Mouse (Mus musculus) bone marrow, adult 2 months (tissue): ENCODE results near the gene Lgals2. TPM values are rescaled to one million over a fixed set of nuclear protein-coding genes. Genes with fewer than 3 reads are reported as not detected.
A peak's percentile ranks its signal among the peaks of the same experiment; 100 is the strongest.

Experiments
- H3K27ac ChIP-seq: fragments of 200-500 bp; 2 replicates; pipeline ENCODE4 v1.5.1; 2012; ENCODE audit warnings: low read depth, mild to moderate bottlenecking, control low read depth, inconsistent platforms, low read length; ENCODE audit not compliant: control insufficient read depth, poor library complexity, insufficient read depth
- H3K4me1 ChIP-seq: fragments of 200-500 bp; 2 replicates; pipeline ENCODE4 v1.6.1; 2011; ENCODE audit warnings: low read length; ENCODE audit not compliant: control insufficient read depth, insufficient read depth
- H3K4me3 ChIP-seq: fragments of 200-500 bp; replicated peaks from 2 replicates; pipeline ENCODE3; 2011; ENCODE audit warnings: mild to moderate bottlenecking, low read depth, low read length, control low read depth; ENCODE audit not compliant: control insufficient read depth
- CTCF ChIP-seq: fragments of 200-500 bp; IDR thresholded peaks from 2 replicates; pipeline ENCODE4 v1.5.1; 2011; ENCODE audit warnings: low read length, control low read depth; ENCODE audit not compliant: control insufficient read depth, insufficient read depth
- POLR2A ChIP-seq: fragments of 200-500 bp; IDR thresholded peaks from 2 replicates; pipeline ENCODE4 v1.6.1; 2011; ENCODE audit warnings: low read depth, mild to moderate bottlenecking, control low read depth, low read length, borderline replicate concordance; ENCODE audit not compliant: control insufficient read depth
- WGBS: fragments of 180-500 bp; shearing (Covaris S2); methylation state at CpG from one replicate; pipeline ENCODE4 v1.1.7; 2018; 5-methylcytosine and 5-hydroxymethylcytosine counted together
- polyA plus RNA-seq: library from polyadenylated mRNA; stranded (reverse); fragments of >200 nt; gene quantifications from 2 replicates; pipeline ENCODE4 v1.2.4, GENCODE M21; 2011; ENCODE audit warnings: low replicate concordance; ENCODE audit not compliant: missing spikeins, insufficient read depth, insufficient read length

Gene Lgals2
- polyA plus RNA-seq, 1 experiment, result not detected

- no peak for TF ChIP-seq POLR2A
- no peak for TF ChIP-seq CTCF
- H3K4me1 ChIP-seq, result no peaks in the 10 kb centered on the region; the same call in 1 of the 2 replicates
- WGBS, result 0% methylated on average over 17 of the region's 17 CpGs
These were observed 22.6 kb upstream of the Lgals2 start for GRCm38 (mm10) chr15:78877810-78878390.

GRCm38 (mm10) chr15:78876991-78877809 lies 21.9 kb upstream of the Lgals2 start, which contains the start of gene Gga1:
Gene Gga1 (plus strand): TSS chr15:78877190.
- TF ChIP-seq POLR2A, result peak; percentile 53; the same call in 1 of the 2 replicates
- no peak; the same call in 1 of the 2 replicates for TF ChIP-seq CTCF
- Histone ChIP-seq H3K4me1 (no peaks in the 10 kb centered on the region; the same call in 1 of the 2 replicates), H3K27ac (peak within 1 kb of the TSS; percentile 98), H3K4me3 (peak within 1 kb of the TSS; percentile 56)
- under 1% methylated on average over 82 of the region's 95 CpGs for WGBS

More at GRCm38 (mm10) chr15:78877810-78878390, 22.6 kb upstream of the Lgals2 start:
- peak overlapping the region; percentile 56 for H3K4me3 ChIP-seq
- H3K27ac ChIP-seq, result peak overlapping the region; percentile 98

DNA sequence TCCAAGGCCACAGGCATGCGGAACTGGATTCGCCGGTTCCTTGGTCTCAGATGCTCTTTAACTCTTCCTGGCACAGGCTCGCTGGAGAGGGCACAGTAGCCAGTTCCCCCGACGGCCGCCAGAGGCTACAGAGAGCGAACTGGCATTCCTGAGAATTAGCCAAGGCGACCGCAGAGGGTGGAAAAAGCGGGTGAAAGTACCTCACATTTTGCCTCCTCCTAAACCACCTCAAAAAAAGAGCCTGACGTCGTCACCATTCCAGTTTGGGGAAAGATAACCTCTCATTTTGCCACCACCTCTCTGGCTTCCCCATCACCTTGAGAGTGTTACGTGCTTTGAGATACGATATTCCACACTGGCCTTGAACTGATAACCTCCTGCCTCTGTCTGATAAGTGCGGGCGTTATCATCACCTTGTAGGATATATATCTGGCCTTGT lies 20.9 kb upstream of the Lgals2 start:
- H3K4me3 ChIP-seq, result peak overlapping the region; percentile 56
- H3K4me1 ChIP-seq, result no peaks in the 10 kb centered on the region; the same call in 1 of the 2 replicates
- 1% methylated on average over 17 of the region's 17 CpGs for WGBS
- peak; percentile 55; the same call in 1 of the 2 replicates for TF ChIP-seq CTCF
- TF ChIP-seq POLR2A, result peak; percentile 25; the same call in 1 of the 2 replicates
- peak overlapping the region; percentile 98; the same call in 1 of the 2 replicates for H3K27ac ChIP-seq

GRCm38 (mm10) chr15:78875537-78875936 lies 20.2 kb upstream of the Lgals2 start:
- H3K4me3 ChIP-seq, result no peak overlapping the region
- no peaks in the 10 kb centered on the region; the same call in 1 of the 2 replicates for H3K4me1 ChIP-seq
- H3K27ac ChIP-seq, result no peak overlapping the region
- no peak for TF ChIP-seq POLR2A
- no peak for TF ChIP-seq CTCF
- 83% methylated on average over 5 of the region's 5 CpGs for WGBS

GRCm38 (mm10) chr15:78874989-78875388 lies 19.7 kb upstream of the Lgals2 start:
- Histone ChIP-seq H3K27ac (no peak overlapping the region), H3K4me1 (no peaks in the 10 kb centered on the region; the same call in 1 of the 2 replicates), H3K4me3 (no peak overlapping the region)
- TF ChIP-seq CTCF (no peak), POLR2A (no peak)
- 86% methylated on average over 8 of the region's 8 CpGs for WGBS

DNA sequence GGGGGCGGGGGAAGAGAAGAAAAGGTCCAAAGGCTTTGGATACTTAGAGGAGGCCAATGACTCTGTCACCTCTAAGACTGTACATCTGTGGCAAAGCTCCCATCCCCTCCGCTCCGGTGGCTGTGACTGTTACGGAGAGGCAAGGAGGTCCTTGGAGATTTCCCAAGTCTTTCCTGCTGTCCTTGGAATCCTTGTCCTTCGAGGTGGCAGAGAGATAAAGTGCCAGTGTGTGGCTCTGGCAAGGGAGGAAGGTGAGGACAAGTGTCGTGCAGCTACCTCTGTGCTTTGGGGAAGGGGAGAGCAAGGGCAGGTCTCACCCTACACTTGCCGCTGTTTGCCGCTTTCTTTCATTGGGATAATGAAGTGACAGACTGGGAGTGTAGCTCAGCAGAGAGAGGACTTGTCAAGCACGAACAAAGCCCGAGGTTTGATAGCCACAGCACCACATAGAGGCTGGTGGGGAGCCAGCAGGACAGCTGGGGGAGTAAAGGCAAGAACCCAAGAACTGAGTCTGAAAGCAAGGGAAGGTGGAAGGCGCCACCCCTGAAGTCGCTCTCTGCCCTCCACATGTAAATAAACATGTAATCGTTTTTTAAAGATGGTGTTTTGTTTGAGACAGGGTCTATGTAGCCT lies 18.6 kb upstream of the Lgals2 start:
- WGBS, result 75% methylated on average over 13 of the region's 13 CpGs
- no peak overlapping the region for H3K4me3 ChIP-seq
- no peak overlapping the region for H3K27ac ChIP-seq
- H3K4me1 ChIP-seq, result no peaks in the 10 kb centered on the region; the same call in 1 of the 2 replicates
- TF ChIP-seq CTCF (no peak), POLR2A (no peak)

DNA sequence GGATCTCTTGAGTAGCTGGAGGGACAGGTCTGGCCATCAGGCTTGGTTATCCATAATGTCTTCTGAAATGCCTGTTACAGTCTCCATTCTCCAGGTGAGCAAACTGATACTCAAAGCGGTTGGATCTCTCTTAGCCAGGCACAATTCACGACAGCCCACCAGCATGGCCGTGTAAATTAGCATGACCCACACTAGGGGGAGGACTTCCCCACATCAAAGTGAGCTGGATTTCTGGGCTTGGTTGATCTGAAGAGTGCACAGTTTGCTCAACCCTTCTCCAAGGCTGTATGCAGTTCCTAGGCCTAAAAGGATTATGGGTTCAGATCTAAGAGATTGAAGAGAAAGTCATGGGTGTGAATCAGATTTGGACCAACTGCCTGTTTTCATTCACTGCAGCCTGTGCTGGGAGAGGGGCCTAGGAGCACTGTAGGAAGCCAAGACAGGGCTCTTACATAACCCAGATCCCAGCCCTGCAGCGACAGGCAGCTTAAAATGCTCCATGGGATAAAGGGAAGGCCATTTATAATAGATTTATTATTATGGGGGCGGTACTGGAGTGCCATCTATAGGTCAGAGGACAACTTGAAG lies 16.8 kb upstream of the Lgals2 start:
- 46% methylated on average over 5 of the region's 5 CpGs for WGBS
- TF ChIP-seq CTCF, result no peak
- no peak for TF ChIP-seq POLR2A
- no peak overlapping the region for H3K27ac ChIP-seq
- H3K4me1 ChIP-seq, result no peaks in the 10 kb centered on the region; the same call in 1 of the 2 replicates
- no peak overlapping the region for H3K4me3 ChIP-seq
